Mouse (Mus musculus): ENCODE results near the gene Cyp1a1. TPM values are rescaled to one million over a fixed set of nuclear protein-coding genes. Genes with fewer than 3 reads are reported as not detected.

Gene Cyp1a1
- polyA plus RNA-seq, 1 experiment from 2014 or later = 0.11 TPM

DNA sequence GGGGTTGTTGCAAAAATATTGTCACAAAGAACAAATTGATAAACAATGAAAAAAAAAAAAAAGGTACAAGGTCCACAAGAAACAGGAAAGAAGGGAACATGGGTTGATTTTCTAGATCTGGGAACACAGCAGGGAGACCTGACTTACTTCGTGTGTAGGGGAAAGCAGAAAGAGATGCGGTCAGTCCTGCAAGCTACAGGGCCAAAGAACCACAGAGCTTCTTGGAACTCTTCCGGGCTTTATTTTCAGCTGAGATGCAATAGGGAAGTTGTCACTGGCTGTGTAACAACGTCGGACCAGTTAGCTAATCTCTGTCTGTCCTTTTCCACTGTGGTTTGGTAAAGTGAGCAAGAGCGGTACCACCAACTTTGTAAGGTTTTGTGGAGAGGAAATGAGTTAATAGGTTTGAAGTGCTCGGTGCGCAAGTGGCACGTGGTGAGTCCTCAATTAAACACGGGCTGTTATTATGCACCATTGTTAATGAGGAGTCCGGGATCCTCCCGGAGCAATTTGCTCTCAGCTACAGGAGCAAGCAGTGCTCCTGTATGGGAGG, 41.1 kb upstream of the Cyp1a1 start:
- no peak for ATAC-seq (ENCODE audit: borderline replicate concordance, extremely low read depth, low FRiP score, low TSS enrichment)
- H3K36me3 ChIP-seq = no peaks in the 10 kb centered on the region
- 0 out of 2 replicates have a peak overlapping the region, but pooled peaks have one; percentile 9 for H3K27ac ChIP-seq
- no peaks in the 10 kb centered on the region for H3K27me3 ChIP-seq
- H3K4me3 ChIP-seq = no peak overlapping the region
- H3K4me2 ChIP-seq = no peak overlapping the region
- H3K4me1 ChIP-seq = peaks cover 27% of the 10 kb centered on the region
- no peak overlapping the region for H3K9ac ChIP-seq
- H3K9me3 ChIP-seq = no peaks in the 10 kb centered on the region
- 76% methylated on average over 12 of the region's 12 CpGs for WGBS

DNA sequence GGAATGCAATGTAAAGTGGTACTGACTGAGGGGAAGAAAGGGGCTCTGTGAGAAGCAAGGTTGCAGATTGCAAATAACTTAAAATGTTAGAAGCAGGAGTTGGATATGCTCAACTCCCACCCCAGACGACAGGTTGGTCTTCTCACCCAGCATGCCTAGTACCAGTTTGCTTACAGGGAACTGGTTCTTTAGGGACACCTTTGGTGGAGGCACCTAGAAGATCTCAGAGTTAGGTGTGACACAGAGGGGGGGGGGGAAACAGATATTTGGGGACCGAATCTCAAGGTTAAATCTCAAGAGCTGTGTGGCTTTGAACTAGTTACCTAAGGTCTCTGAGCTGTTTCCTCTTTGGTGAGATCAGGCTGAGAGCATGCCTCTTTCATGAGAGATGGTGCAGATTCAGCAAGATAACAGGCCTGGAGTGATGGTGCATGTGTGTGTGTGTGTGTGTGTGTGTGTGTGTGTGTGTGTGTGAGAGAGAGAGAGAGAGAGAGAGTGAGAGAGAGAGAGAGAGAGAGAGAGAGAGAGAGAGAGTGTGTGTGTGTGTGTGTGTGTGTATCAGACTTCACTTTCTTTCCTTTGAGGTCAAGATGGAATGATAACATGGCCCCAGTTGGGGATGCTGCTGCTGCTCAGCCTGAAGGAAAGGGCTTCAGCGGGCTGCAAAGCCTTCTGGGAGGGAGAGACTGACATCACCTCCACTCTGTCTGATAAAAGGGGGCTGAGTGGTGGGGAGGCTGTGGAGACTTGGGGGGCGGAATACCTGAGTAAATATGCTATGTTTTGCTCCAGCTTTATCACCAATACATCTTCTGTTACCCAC, 40.2 kb upstream of the Cyp1a1 start:
- H3K36me3 ChIP-seq = no peaks in the 10 kb centered on the region
- 0 out of 2 replicates have a peak overlapping the region, but pooled peaks have one; percentile 9 for H3K27ac ChIP-seq
- ATAC-seq (ENCODE audit: borderline replicate concordance, extremely low read depth, low FRiP score, low TSS enrichment) = no peak

DNA sequence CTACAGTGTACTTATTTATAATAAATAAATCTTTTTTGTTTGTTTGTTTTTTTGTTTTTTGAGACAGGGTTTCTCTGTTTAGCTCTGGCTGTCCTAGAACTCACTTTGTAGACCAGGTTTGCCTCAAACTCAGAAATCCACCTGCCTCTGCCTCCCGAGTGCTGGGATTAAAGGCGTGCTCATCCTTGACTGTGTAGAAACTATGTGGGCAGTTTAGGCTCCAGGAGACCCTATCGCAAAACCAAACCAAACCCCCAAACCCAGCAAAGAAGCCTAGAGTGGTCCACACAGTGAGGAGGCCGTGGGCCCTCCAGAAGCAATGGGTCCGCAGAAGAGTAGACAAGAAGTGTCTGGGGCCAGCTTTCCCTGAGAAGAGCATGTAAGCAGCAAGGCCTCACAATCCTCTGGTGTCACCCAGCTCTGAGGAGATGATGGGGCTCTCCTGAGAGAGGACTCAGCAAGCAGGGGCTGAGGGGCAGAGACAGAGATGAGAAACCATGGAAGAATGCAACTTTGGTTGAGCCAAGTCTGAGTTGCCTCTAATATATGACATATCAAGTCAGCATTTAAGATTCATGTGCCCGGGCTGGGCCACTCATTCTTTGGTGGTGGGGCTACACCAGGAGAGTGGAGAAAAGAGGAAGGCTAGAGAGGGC, 37.5 kb upstream of the Cyp1a1 start:
- ATAC-seq (ENCODE audit: borderline replicate concordance, extremely low read depth, low FRiP score, low TSS enrichment) = no peak

More for the DNA sequence above, 40.2 kb upstream of the Cyp1a1 start:
- no peak overlapping the region for H3K4me3 ChIP-seq
- H3K4me2 ChIP-seq = no peak overlapping the region
- no peaks in the 10 kb centered on the region for H3K9me3 ChIP-seq
- peaks cover 22% of the 10 kb centered on the region for H3K4me1 ChIP-seq
- no peaks in the 10 kb centered on the region for H3K27me3 ChIP-seq
- no peak overlapping the region for H3K9ac ChIP-seq
- WGBS = 58% methylated on average over 4 of the region's 4 CpGs

DNA sequence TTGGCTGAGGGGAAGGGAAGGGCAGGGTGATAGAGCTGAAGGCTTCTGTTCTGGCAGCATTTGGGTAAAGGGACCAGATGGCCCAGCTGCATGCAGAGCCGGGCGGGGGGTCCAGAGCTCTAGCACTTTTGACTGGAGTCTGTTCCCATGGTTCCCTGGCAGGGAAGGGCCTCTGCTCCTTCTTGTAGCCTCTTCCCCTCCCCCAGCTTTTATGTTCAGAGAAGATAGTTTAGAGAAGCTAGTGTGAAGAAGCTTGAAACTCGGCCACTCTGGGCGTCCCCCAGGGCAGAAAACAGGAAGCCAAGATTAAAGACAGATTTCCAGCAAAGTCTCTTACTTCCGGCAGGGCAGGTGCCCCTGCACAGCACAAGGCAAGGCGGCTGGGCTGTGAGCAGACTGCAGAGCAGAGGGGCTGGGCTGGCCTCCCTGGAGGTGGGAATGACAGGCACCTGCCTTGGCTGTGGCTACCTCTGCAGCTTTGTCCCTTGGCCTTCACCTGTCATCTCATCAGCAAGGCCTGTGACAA, 36.9 kb upstream of the Cyp1a1 start:
- no peak for ATAC-seq (ENCODE audit: borderline replicate concordance, extremely low read depth, low FRiP score, low TSS enrichment)
- no peaks in the 10 kb centered on the region for H3K9me3 ChIP-seq
- peaks cover 3% of the 10 kb centered on the region for H3K4me1 ChIP-seq
- no peak overlapping the region; the same call in 1 of the 2 replicates for H3K27ac ChIP-seq
- 19% methylated on average over 6 of the region's 6 CpGs for WGBS
- no peak overlapping the region for H3K4me2 ChIP-seq
- H3K4me3 ChIP-seq = no peak overlapping the region
- peaks cover 14% of the 10 kb centered on the region; the same call in 1 of the 2 replicates for H3K27me3 ChIP-seq
- no peak overlapping the region for H3K9ac ChIP-seq
- no peaks in the 10 kb centered on the region for H3K36me3 ChIP-seq

More for the DNA sequence above, 37.5 kb upstream of the Cyp1a1 start:
- Histone ChIP-seq H3K4me3 (no peak overlapping the region), H3K9ac (no peak overlapping the region), H3K9me3 (no peaks in the 10 kb centered on the region), H3K4me1 (0 out of 2 replicates have a peak, but pooled peaks cover 2% of the 10 kb centered on the region), H3K27ac (no peak overlapping the region), H3K4me2 (no peak overlapping the region), H3K36me3 (no peaks in the 10 kb centered on the region), H3K27me3 (peaks cover 14% of the 10 kb centered on the region; the same call in 1 of the 2 replicates)
- 90% methylated on average over 6 of the region's 6 CpGs for WGBS

DNA sequence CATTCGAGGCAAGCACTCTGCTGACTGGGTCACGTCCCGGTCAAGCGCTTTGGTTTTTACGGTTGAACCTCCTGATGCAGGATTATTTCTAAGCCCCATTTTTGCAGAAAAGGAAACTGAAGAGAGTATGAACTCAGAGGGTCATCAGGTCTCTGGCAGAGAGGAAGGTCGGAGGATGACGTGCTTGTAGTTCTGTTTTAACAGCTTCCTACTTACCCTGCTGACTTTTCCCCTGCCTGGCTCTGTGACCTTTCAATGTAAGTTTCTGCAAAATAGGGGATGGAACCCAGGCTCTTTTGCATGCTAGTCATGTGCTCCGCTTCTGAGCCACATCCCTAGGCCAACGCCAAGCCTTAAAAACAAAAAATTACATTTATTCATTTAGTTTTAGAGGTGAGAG, 35.4 kb upstream of the Cyp1a1 start:
- Histone ChIP-seq H3K36me3 (no peaks in the 10 kb centered on the region), H3K4me3 (no peak overlapping the region), H3K9ac (no peak overlapping the region), H3K4me1 (peaks cover 16% of the 10 kb centered on the region), H3K27ac (no peak overlapping the region), H3K27me3 (peaks cover 14% of the 10 kb centered on the region; the same call in 1 of the 2 replicates), H3K4me2 (no peak overlapping the region), H3K9me3 (no peaks in the 10 kb centered on the region)
- ATAC-seq (ENCODE audit: borderline replicate concordance, extremely low read depth, low FRiP score, low TSS enrichment) = no peak
- WGBS = 72% methylated on average over 9 of the region's 9 CpGs

DNA sequence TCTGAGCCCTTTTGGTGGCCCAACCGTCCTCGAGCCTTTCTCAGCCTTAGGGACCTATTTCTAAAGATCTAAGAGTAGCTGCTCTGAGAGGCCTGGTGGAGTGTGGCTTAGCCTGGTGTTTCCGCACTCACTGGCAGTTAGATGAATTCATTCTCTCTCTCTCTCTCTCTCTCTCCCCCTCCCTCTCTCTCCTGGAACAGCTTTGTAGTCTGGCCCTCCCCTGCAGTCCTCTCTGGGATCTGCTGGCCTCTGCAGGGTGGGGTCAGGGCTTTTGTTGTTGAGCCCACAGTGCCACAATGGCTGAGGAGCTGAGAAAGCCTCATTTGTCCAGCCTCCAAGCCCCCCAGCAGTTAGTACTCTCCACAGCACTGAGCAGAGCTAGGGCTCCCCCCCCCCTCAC, 34.9 kb upstream of the Cyp1a1 start:
- peaks cover 17% of the 10 kb centered on the region for H3K4me1 ChIP-seq
- H3K9ac ChIP-seq = no peak overlapping the region
- no peak overlapping the region for H3K4me2 ChIP-seq
- 59% methylated on average over 3 of the region's 3 CpGs for WGBS
- no peak overlapping the region for H3K27ac ChIP-seq
- ATAC-seq (ENCODE audit: borderline replicate concordance, extremely low read depth, low FRiP score, low TSS enrichment) = no peak
- peaks cover 14% of the 10 kb centered on the region; the same call in 1 of the 2 replicates for H3K27me3 ChIP-seq
- H3K36me3 ChIP-seq = no peaks in the 10 kb centered on the region
- no peaks in the 10 kb centered on the region for H3K9me3 ChIP-seq
- no peak overlapping the region for H3K4me3 ChIP-seq

DNA sequence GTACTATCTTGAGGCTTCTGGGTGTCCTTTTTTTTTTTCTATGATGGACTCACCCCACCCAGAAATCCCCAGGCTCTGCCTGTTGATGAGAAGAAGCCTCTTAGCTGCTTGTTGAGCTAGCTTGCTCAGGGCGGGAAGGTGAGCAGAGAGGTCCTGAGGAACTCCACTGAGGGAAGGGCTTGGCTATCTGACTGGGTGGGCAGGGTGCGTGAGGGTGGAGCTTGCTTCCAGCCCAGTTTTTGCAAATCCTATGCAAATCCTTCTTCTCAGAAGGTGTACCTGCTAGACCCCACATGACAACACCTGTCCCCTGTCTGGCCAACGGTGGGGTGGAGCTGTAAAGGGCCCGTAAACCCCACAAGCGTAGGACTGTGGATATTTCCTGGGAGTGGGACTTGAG, 34.4 kb upstream of the Cyp1a1 start, which contains the start of gene Csk:
Gene Csk, minus strand, starts transcription at position 349 of the 400 bp plus-strand sequence.
- Histone ChIP-seq H3K27ac (no peak within 1 kb of the TSS), H3K4me1 (peaks cover 20% of the 10 kb centered on the region), H3K9me3 (no peaks in the 10 kb centered on the region), H3K4me3 (no peak within 1 kb of the TSS), H3K9ac (no peak within 1 kb of the TSS), H3K27me3 (peaks cover 14% of the 10 kb centered on the region; the same call in 1 of the 2 replicates), H3K36me3 (no peaks in the 10 kb centered on the region), H3K4me2 (no peak within 1 kb of the TSS)
- WGBS = 56% methylated on average over 5 of the region's 5 CpGs
- ATAC-seq (ENCODE audit: borderline replicate concordance, extremely low read depth, low FRiP score, low TSS enrichment) = no peak

DNA sequence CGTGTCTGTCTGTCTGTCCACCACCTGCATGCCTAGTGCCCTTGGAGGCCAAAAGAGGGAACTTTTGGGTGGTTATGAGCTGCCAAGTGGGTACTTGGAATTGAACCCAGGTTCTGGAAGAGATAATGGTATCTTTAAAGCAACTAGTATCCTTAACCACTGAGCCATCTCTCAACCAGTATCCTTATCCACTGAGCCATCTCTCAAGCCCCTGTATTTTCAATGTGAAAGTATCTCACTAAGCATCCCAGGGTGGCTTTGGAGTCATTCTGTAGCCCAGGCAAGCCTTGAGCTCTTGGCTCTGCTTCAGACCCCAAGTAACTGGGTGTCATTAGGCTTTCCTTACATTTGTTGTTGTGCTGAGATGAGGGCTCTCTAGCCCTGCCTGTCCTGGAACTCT, 32.8 kb upstream of the Cyp1a1 start:
- peaks cover 14% of the 10 kb centered on the region; the same call in 1 of the 2 replicates for H3K27me3 ChIP-seq
- peaks cover 20% of the 10 kb centered on the region for H3K4me1 ChIP-seq
- H3K9me3 ChIP-seq = no peaks in the 10 kb centered on the region
- H3K27ac ChIP-seq = no peak overlapping the region
- H3K9ac ChIP-seq = no peak overlapping the region
- WGBS = 88% methylated on average over 1 of the region's 1 CpGs
- H3K4me2 ChIP-seq = no peak overlapping the region
- H3K36me3 ChIP-seq = no peaks in the 10 kb centered on the region
- H3K4me3 ChIP-seq = no peak overlapping the region
- no peak for ATAC-seq (ENCODE audit: borderline replicate concordance, extremely low read depth, low FRiP score, low TSS enrichment)

DNA sequence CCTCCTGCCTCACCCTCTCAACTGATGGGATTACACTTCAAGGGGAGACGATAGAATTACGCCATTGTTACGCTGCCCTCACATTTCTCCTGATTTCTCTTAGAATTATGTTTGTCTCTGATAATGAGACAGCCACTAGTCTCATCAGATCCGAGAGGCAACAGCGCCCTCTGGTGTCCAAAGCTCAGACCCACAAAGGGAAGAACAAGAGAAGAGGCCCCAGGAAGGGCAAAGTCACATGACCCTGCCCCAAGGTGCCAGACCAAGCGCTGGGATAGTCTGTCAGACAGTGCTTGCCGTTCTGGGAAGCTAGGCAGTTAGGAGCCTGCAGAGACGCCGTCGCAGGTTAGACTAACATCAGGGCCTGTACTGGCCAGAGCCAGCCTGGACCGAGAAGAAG, 32.0 kb upstream of the Cyp1a1 start:
- Histone ChIP-seq H3K9ac (no peak overlapping the region), H3K4me1 (peaks cover 20% of the 10 kb centered on the region), H3K27me3 (peaks cover 14% of the 10 kb centered on the region; the same call in 1 of the 2 replicates), H3K9me3 (no peaks in the 10 kb centered on the region), H3K4me2 (peak overlapping the region; percentile 47), H3K36me3 (no peaks in the 10 kb centered on the region), H3K4me3 (no peak overlapping the region), H3K27ac (no peak overlapping the region)
- WGBS = 3% methylated on average over 11 of the region's 11 CpGs
- peak; percentile 62; the same call in 1 of the 2 replicates for ATAC-seq (ENCODE audit: borderline replicate concordance, extremely low read depth, low FRiP score, low TSS enrichment)

DNA sequence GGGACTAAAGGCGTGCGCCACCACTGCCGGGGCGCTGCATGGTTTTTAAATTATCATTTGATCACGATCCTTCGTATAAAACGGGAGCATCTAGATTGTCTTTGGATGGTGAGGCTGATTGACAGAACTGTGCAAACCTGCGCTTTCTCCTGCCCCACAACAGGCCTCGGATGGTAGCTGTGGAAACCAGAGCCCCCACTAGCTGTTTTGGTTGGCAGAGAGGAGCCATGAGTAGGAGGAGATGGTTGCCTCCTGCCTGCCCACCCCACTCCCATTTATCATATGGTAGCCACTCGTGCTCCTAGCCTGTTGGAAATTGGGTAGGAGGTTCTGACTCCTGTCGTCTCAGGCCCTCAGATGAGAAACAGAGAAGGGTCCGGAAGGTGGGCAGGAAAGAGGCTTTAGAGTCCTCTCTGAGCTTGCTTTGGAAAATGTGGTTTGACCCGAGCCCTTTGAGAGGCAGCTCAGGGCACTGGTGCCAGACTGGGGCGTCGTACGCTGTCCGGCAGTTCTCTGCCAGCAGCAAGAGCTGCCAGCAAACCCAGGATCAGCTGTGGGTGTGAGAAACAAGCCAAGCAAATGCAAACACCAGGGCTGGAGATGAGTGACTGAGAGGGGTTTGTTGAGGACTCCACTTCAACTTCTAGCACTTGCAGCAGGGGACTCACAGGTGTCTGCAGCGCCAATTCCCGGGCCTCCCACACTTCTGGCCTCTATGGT, 30.9 kb upstream of the Cyp1a1 start:
- no peak overlapping the region for H3K27ac ChIP-seq
- ATAC-seq (ENCODE audit: borderline replicate concordance, extremely low read depth, low FRiP score, low TSS enrichment) = no peak
- WGBS = 62% methylated on average over 19 of the region's 19 CpGs

DNA sequence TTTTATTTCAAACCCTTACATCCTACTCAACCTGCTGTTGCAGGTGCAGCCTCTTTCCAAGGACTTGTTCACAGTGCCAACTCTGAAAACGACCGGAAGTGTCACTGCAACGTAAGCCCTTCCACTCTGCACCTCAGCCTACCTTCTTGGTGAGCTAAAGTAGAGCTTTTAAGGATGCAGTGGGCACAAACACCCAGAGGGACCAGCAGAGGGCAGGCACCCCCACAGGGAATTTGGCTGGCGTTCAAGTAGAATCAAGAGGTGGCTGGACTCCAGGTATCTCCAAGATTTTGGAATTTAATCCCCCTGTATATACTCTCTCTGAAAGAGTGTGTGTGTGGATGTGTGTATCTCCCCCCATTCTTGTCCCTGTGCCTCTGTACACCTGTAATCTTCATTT, 29.9 kb upstream of the Cyp1a1 start:
- ATAC-seq (ENCODE audit: borderline replicate concordance, extremely low read depth, low FRiP score, low TSS enrichment) = no peak
- no peaks in the 10 kb centered on the region for H3K36me3 ChIP-seq
- H3K4me2 ChIP-seq = no peak overlapping the region
- no peaks in the 10 kb centered on the region for H3K9me3 ChIP-seq
- H3K9ac ChIP-seq = no peak overlapping the region
- H3K27me3 ChIP-seq = peaks cover 14% of the 10 kb centered on the region; the same call in 1 of the 2 replicates
- peaks cover 17% of the 10 kb centered on the region for H3K4me1 ChIP-seq
- H3K27ac ChIP-seq = no peak overlapping the region
- 28% methylated on average over 4 of the region's 4 CpGs for WGBS
- no peak overlapping the region for H3K4me3 ChIP-seq

More for the DNA sequence above, 30.9 kb upstream of the Cyp1a1 start:
- Histone ChIP-seq H3K4me3 (no peak overlapping the region), H3K4me2 (no peak overlapping the region), H3K4me1 (peaks cover 17% of the 10 kb centered on the region), H3K9ac (no peak overlapping the region), H3K36me3 (no peaks in the 10 kb centered on the region), H3K27me3 (peaks cover 14% of the 10 kb centered on the region; the same call in 1 of the 2 replicates), H3K9me3 (no peaks in the 10 kb centered on the region)
